Mouse (Mus musculus): ENCODE data around the gene Chd9.

Chd9 gene

DNA sequence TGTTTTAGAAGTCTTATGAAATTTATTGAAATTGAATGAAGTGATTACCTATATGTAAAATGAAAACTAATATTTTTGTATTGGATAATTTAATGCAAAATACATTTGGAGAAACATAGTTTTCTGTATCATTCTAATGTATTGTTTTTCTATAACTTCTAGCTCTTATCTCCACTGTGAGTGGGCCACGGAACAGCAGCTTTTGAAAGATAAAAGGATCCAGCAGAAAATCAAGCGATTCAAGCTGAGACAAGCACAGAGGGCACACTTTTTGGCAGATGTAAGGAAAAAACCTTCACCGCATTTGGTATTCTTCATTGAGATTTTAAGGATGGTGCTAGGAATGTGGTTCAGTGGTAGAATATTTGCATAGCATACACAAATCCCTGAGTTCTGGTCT lies 150.6 kb downstream of the Chd9 start:
- DNase-seq (ENCODE audit: low spot score) = no peak

GRCm38 (mm10) chr8:90979295-90979694 lies 151.1 kb downstream of the Chd9 start:
- DNase-seq (ENCODE audit: low spot score) = no peak

GRCm38 (mm10) chr8:90982087-90982486 lies 153.9 kb downstream of the Chd9 start:
- no peak for DNase-seq (ENCODE audit: low spot score)

DNA sequence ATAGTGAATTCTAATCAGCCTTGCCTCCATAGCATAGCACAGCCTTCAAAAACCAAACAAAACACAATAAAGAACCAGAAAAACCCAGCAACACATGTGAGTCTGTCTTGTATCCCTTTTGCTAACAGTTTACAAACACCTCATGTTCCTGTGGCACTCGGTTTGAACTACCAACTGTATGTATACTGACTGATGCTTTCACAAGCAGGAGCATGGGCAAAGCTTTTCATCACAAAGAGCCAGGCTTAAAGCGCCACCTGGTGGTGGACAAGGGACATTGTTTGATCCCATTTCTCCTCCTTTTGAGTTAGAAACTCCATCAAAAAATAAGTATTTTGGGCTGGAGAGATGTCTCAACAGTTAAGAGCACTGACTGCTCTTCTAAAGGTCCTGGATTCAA lies 191.6 kb downstream of the Chd9 start:
- DNase-seq (ENCODE audit: low spot score) = peak; percentile 84

DNA sequence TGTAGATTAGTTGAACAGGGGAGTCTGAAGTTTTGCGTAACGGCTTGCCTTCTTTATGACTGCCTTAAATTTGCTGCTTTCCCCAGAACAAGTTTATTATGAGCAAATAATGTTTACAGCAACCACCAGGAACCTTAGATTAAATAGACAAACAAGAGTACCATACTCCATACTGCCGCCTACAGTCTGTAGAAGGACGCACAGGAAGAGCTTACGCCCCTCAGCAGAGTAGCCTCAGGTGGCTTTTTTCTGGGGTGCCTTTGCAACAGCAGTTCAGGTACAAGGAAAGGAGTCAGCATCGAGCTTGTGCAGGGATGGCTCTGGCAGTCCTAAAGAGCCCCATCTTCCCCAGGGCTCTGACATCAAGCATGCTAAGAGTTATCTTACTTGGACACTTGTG lies 206.3 kb downstream of the Chd9 start:
- DNase-seq (ENCODE audit: low spot score) = no peak

DNA sequence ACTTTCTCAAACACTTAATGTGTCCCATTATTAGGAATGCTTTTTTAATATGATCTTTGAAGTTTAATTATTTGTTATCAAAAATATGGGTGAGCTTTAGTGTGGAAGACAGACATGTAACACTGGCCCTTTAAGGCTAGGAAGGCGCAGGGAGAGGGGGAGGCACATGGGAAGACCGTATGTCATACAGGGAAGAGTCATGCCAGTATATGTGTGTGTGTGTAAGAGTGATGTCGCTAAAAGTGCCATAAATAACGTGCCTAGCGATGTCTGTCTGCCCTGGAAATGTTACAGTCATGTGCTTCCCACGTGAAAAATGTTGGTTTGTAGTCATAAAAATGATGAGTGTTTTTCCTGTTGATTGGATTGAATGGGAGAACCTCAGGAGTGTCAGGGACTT lies 208.8 kb downstream of the Chd9 start:
- no peak for DNase-seq (ENCODE audit: low spot score)

DNA sequence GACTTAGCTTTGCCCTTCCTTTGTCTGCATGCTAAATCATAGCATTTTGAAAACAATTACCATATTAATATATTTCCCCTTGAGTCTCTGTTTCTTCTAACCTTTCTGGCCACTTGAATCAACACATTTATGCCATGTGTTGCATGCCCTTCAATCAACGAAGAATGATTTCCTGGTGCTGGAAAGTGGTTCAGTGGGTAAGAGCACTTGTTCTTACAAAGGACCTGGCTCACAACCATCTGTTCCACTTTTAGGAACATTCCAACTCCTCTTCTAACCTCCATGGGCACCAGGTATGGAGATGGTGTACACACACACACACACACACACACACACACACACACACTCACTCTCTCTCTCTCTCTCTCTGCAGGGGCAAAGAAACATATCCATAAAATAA lies 210.5 kb downstream of the Chd9 start:
- DNase-seq (ENCODE audit: low spot score) = no peak

- DNase-seq (ENCODE audit: low spot score) = no peak
These were observed 218.2 kb downstream of the Chd9 start for GRCm38 (mm10) chr8:91046370-91046769.

- DNase-seq (ENCODE audit: low spot score) = no peak
These were observed 222.9 kb downstream of the Chd9 start for GRCm38 (mm10) chr8:91051037-91051436.

DNA sequence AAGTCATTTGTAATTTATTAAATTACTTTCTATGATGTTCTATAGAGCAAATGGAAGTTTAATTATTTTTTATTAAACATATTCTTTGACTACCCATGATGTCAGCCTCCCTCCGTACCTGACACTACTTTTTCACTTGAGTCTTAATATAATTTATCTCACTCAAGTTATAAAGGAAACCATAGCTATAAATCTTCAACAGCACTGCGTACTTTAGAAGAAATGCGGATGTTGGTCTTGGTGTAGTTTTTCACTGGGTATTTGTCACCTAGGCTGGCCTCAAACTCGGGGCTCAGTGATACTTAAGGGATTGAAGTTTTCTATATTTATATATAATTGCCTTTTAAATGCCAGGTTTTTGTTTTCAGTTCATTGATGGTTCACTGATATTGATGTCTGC lies 226.3 kb downstream of the Chd9 start:
- no peak for DNase-seq (ENCODE audit: low spot score)

DNA sequence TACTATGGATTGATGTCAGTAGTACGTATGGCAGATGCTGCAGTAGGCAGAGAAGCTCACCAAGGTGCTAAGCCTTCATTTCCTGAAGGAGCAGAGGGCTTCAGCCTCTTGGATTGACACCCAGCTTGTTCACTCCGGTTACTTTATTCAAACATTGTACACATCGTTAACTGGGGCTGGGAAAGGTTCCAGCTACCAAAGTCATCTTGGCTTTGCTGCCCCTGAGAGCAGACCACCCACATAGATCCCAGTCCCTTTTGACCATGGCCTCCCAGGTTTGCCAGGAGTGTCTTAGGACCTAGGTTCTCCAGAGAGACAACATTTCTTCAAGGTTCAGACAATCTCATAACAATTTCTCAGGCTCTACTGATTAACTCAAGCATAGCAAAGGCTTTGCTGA lies 228.7 kb downstream of the Chd9 start:
- DNase-seq (ENCODE audit: low spot score) = no peak

- no peak for DNase-seq (ENCODE audit: low spot score)
These were observed 231.0 kb downstream of the Chd9 start for GRCm38 (mm10) chr8:91059086-91059578.

DNA sequence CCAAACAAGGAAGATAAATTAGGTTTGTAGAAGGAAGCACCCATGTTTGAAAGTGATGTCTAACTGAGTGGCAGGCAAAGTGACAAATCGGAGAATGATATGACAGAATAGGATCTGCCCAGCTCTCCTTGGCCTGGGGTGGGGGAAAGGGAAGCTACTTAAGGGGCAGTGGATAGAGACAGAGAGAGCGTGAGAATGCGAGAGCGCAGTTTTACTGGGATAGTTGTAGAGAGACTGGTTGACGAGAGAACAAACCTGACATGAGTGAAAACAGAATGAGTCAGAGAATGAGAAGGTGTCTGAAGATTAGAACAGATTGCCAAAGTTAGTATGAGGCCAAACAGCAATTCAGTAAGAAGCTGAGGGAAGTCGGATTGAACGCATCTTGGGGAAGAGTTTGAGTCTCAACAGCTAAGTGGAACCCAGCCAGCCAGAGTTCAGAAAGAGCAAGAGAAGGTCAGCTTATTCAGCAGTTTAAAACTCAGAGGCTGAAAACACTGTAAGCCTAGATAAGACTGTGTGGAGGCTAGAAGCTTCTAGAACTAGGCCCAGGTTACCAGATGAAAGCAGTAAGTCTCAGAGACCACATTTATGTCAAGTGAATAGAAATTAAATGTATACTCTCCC lies 231.8 kb downstream of the Chd9 start:
- no peak for DNase-seq (ENCODE audit: low spot score)

DNA sequence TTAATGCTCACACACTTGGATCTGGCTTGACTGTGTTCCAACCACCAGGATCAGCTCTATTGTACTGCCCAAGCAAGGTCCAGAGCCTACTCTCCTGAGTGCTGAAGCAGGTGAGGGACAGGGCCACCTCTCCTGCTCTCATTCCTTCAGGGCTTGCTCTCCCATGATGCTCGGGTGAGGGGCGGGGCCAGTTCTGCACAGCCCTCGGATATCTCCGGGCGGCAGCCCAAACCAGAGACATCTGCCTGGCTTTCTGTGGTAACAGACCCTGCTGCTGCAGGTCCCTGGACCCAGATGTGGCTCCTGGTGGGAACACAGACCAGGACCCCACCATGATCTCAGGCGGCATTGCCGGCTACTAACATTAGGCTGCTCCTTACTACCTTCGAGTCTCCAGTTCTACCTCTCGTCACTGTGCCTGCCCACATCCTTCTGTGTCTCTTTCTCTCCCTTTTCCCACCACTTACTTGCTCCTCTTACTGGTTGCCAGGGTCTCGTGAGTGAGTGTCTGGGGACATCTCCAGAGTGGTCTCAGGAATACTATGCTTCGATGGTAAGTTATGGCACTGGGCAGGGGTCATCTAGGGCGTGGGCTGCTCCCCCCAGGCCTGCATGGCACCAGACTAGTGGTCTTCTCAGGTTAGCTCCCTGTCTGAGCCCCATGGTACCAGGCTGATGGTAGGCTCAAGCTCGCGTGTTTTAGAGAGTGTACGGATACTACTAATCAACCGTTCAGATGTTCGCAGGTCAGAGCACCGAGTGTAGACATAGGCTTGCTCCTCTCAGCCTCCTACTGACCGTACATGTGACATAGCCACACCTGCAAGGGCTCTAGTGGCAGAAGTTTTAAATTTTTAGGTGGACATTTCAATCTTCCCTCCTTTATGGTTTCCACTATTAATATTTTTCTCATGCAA lies 232.7 kb downstream of the Chd9 start:
- no peak for DNase-seq (ENCODE audit: low spot score)

DNA sequence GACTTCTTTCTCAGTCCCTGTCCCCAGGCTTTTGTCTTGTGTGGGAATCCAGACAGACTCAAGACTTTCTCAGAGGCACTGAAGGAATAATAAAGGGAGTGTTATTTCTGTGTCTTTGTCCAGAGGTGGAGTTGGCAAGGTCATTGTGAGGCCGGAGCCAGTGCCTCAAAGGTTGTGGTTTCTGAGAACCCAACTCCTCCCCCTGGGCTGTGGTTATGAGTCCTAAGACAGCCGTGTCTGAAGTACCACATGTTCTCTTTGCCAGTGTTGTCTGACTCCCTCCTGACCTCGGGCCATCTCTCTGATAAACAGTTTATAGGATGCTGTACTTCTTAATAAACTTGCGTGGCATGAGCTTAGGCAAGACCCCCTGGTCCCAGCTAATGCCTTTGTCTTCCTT lies 237.0 kb downstream of the Chd9 start:
- DNase-seq (ENCODE audit: low spot score) = no peak

DNA sequence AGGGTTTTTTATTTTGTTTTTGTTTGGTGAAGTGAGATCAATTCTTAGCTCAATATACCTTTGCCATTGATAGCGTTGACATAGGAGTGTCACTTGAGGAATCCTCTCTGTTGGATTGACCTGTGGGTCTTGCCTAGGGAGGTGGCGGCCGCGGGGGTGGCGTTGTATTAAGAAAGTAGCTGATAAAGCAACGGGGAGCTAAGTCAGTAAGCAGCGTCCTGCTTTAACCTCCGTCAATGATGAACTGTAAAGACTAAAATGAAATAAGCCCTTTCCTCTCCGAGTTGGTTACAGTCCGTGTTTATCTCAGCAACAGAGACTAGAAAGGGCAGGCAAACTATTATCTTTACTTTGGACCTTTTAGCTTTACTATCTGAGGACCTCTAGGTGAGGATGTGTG lies 241.3 kb downstream of the Chd9 start:
- DNase-seq (ENCODE audit: low spot score) = no peak

DNA sequence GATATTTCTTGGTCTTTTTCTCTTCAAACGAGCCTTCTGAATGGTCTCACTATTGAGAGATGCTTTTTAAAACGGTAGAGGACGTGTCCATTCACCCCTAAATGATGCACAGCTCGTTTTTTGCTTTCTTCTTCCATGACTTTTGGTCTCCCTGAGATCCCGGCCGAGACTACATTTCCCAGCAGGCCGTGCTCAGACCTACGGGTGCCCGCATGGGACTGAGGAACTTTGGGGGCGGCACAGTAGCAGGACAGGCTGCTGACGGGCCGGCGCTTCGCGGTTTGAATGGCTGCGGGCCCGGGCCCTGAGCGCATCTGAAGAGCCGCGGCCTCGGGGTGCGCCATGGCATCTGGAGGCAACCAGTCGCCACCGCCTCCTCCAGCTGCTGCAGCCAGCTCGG lies 241.7 kb downstream of the Chd9 start, which contains the start of gene Rbl2:
TSS of gene Rbl2 (plus strand) at position 224 of the 400 bp plus-strand sequence.
- DNase-seq (ENCODE audit: low spot score) = peak; percentile 98

GRCm38 (mm10) chr8:91070275-91070859 lies 242.2 kb downstream of the Chd9 start:
- DNase-seq (ENCODE audit: low spot score) = peak; percentile 79

DNA sequence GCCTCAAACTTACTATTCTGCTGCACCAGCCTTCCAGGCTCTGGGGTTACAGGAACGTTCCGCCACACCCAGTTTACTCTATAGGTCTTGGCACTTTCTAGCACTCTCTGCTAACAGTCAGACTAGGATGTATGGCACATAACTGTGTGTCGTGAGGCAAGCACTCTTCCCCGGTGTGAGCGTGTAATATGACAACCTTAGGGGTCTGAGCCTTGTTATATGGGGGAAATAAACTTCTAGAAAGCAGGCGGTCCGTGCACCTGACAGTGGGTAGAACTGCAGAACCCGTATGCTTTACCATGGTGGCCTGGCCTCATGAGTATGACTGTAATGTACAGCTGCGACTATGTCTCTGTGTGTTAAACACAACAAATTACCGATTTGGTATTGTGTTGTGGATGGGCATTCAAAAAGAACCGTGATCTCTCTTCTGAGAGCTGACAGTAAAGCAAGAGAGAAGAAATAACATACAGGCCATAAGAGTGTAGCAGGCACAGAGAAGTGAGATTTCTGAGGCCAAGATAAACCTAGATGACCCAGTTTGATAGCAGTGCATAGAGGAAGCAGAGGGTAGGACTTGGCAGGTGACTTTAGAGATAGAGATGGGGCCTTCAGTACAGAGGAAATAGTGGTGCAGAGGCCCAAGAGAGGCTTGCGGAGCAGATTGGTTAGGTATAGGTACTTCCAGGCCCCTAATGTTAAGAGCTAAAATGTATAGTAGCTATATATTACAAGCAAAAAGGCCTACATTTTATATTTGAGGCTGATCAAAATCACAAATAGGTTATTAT lies 249.1 kb downstream of the Chd9 start:
- no peak for DNase-seq (ENCODE audit: low spot score)

- no peak for DNase-seq (ENCODE audit: low spot score)
These were observed 251.5 kb downstream of the Chd9 start for GRCm38 (mm10) chr8:91079678-91080077.

- no peak for DNase-seq (ENCODE audit: low spot score)
These were observed 253.8 kb downstream of the Chd9 start for GRCm38 (mm10) chr8:91081911-91082310.

GRCm38 (mm10) chr8:91082428-91082827 lies 254.3 kb downstream of the Chd9 start:
- DNase-seq (ENCODE audit: low spot score) = no peak

Measured in embryo, embryonic 10.5 days (tissue).